Mouse (Mus musculus) liver, embryonic 16.5 days (tissue): ENCODE data around the gene Hopx. TPM values are rescaled to one million over a fixed set of nuclear protein-coding genes. Genes with fewer than 3 reads are reported as not detected.

Experiments used
- ATAC-seq: fragments of 200-750 bp; cut with Nextera tagmentation; 2 replicates; pipeline ENCODE4 v1.8.0; 2017; ENCODE audit warnings: low read depth, mild to moderate bottlenecking, moderate number of reproducible peaks, moderate library complexity
- H3K27ac ChIP-seq: fragments of 300-500 bp; sonication (generic); 2 replicates; pipeline ENCODE4 v1.5.1; 2014; ENCODE audit warnings: mild to moderate bottlenecking, low read length
- H3K27me3 ChIP-seq: fragments of 300-500 bp; sonication (generic); 2 replicates; pipeline ENCODE4 v1.6.1; 2014; ENCODE audit warnings: low read depth, low read length, mixed read lengths; ENCODE audit not compliant: control insufficient read depth, insufficient read depth
- H3K36me3 ChIP-seq: fragments of 300-500 bp; sonication (generic); 2 replicates; pipeline ENCODE4 v1.6.1; 2014; ENCODE audit warnings: mild to moderate bottlenecking; ENCODE audit not compliant: control insufficient read depth, insufficient read depth
- H3K4me1 ChIP-seq: fragments of 300-500 bp; sonication (generic); 2 replicates; pipeline ENCODE4 v1.6.1; 2014; ENCODE audit warnings: low read depth, low read length, mixed read lengths; ENCODE audit not compliant: control insufficient read depth
- H3K4me2 ChIP-seq: fragments of 300-500 bp; sonication (generic); 2 replicates; pipeline ENCODE4 v1.6.1; 2014; ENCODE audit warnings: low read depth, low read length, mixed read lengths
- H3K4me3 ChIP-seq: fragments of 300-500 bp; sonication (generic); 2 replicates; pipeline ENCODE4 v1.5.1; 2014; ENCODE audit warnings: low read depth, mild to moderate bottlenecking, low read length
- H3K9ac ChIP-seq: fragments of 300-500 bp; sonication (generic); 2 replicates; pipeline ENCODE4 v1.6.1; 2014; ENCODE audit warnings: low read depth, low read length
- H3K9me3 ChIP-seq: fragments of 300-500 bp; sonication (generic); replicated peaks from 2 replicates; pipeline ENCODE4 v1.6.1; 2016; ENCODE audit warnings: low read length; ENCODE audit not compliant: control insufficient read depth
- whole genome bisulfite sequencing: fragments of 180-500 bp; shearing (Covaris S2); extraction: QIAGEN DNeasy Blood & Tissue Kit; methylation state at CpG from one replicate; pipeline ENCODE4 v1.1.7; 2014; ENCODE audit not compliant: insufficient replicate concordance; 5-methylcytosine and 5-hydroxymethylcytosine counted together
- polyA plus RNA-seq: library from polyadenylated mRNA; unstranded; fragments of >200 nt; fragmentation: Nextera tagmentation; extraction: Ambion mirVana; gene quantifications from 2 replicates; pipeline ENCODE4 v1.2.1, GENCODE M21; 2015

Gene Hopx
- polyA plus RNA-seq, 1 experiment from 2014 or later, result 0.25 TPM

DNA sequence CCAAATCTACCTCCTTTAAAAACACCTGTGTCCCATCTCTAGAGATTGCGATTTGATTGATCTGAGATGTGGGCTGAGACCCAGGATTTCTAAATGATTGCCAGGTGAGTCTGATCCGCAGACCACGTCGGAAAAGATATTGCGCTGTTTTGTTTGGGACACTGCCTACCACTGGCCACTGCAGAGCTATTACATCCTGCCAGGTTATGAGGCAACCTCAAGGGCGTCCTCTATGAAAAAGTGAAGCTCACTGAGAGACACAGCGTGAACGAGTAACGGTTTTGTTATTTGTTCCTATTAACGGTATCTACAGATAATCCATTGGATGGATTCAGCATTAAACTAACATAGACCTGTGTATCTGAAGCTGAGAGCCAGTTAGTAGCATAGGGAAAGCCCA lies 76.5 kb downstream of the Hopx start:
- Histone ChIP-seq H3K4me2 (no peak overlapping the region), H3K9me3 (no peaks in the 10 kb centered on the region), H3K27ac (no peak overlapping the region), H3K4me1 (no peaks in the 10 kb centered on the region; the same call in 1 of the 2 replicates), H3K4me3 (no peak overlapping the region), H3K36me3 (no peaks in the 10 kb centered on the region), H3K27me3 (no peaks in the 10 kb centered on the region), H3K9ac (no peak overlapping the region)
- 73% methylated on average over 10 of the region's 10 CpGs for WGBS
- ATAC-seq, result no peak

Other genes with a start within 250 kb of the Hopx start
- 5.8 and 6.1 TPM in 2 replicates for gene Aasdh, start 209.6 kb downstream of the Hopx start, polyA plus RNA-seq
- 139 and 155 TPM in 2 replicates for gene Paics, start 163.8 kb downstream of the Hopx start, polyA plus RNA-seq
- 18.0 and 20.1 TPM in 2 replicates for gene Ppat, start 163.5 kb downstream of the Hopx start, polyA plus RNA-seq
- 43.9 and 44.3 TPM in 2 replicates for gene Srp72, start 140.4 kb downstream of the Hopx start, polyA plus RNA-seq
- 0.18 and 0.19 TPM in 2 replicates for gene Arl9, start 111.1 kb downstream of the Hopx start, polyA plus RNA-seq
- 0.22 and 0.43 TPM in 2 replicates for gene Thegl, start 99.1 kb downstream of the Hopx start, polyA plus RNA-seq
- not detected in 2 replicates for gene Spink2, start 96.3 kb upstream of the Hopx start, polyA plus RNA-seq
- 5.9 and 6.1 TPM in 2 replicates for gene Rest, start 150.4 kb upstream of the Hopx start, polyA plus RNA-seq
- gene Noa1, start 195.0 kb upstream of the Hopx start, polyA plus RNA-seq, result 13.3 and 13.4 TPM in 2 replicates
- gene Polr2b, start 195.0 kb upstream of the Hopx start, polyA plus RNA-seq, result 24.9 and 25.7 TPM in 2 replicates